Mouse (Mus musculus) liver, adult 2 months (tissue): ENCODE results near the gene Sec11a. TPM values are rescaled to one million over a fixed set of nuclear protein-coding genes. Genes with fewer than 3 reads are reported as not detected.
"Not testable (repeated sequence)": the region's sequence is repeated elsewhere in the genome, so short reads cannot be mapped to it uniquely, and the experiment has no call there.

Experiments
- DNase-seq: peaks from one replicate; pipeline ENCODE4 v3.0.0-alpha.2; 2011; ENCODE audit warnings: low read depth, low spot score; ENCODE audit errors: extremely low read depth
- H3K27ac ChIP-seq: fragments of 200-500 bp; replicated peaks from 2 replicates; pipeline ENCODE4 v1.5.1; 2012; ENCODE audit warnings: low read depth, mild to moderate bottlenecking, control low read depth, inconsistent platforms, low read length; ENCODE audit not compliant: insufficient read depth
- H3K27me3 ChIP-seq: fragments of 200-500 bp; 2 replicates; pipeline ENCODE4 v1.6.1; 2012; ENCODE audit warnings: mild to moderate bottlenecking, moderate library complexity, low read length, inconsistent platforms; ENCODE audit not compliant: control insufficient read depth, insufficient read depth
- H3K36me3 ChIP-seq: fragments of 200-500 bp; 2 replicates; pipeline ENCODE4 v1.6.1; 2012; ENCODE audit warnings: low read length, inconsistent platforms; ENCODE audit not compliant: control insufficient read depth, insufficient read depth
- H3K4me1 ChIP-seq: fragments of 200-500 bp; 2 replicates; pipeline ENCODE4 v1.6.1; 2011; ENCODE audit warnings: low read length; ENCODE audit not compliant: control insufficient read depth, insufficient read depth
- H3K4me3 ChIP-seq: fragments of 200-500 bp; 2 replicates; pipeline ENCODE4 v1.5.1; 2011; ENCODE audit warnings: low read depth, mild to moderate bottlenecking, control low read depth, low read length, moderate library complexity; ENCODE audit not compliant: insufficient read depth
- H3K79me2 ChIP-seq: fragments of 200-500 bp; 2 replicates; pipeline ENCODE4 v1.6.1; 2012; ENCODE audit warnings: inconsistent platforms, mild to moderate bottlenecking, low read length, moderate library complexity; ENCODE audit not compliant: control insufficient read depth, insufficient read depth
- H3K9ac ChIP-seq: fragments of 200-500 bp; 2 replicates; pipeline ENCODE4 v1.6.1; 2012; ENCODE audit warnings: low read depth, mild to moderate bottlenecking, control low read depth, inconsistent platforms, low read length
- CTCF ChIP-seq: fragments of 200-500 bp; IDR thresholded peaks from 2 replicates; pipeline ENCODE4 v1.5.1; 2011; ENCODE audit warnings: low read depth, low read length, control low read depth
- POLR2A ChIP-seq: fragments of 200-500 bp; IDR thresholded peaks from 2 replicates; pipeline ENCODE4 v1.6.1; 2011; ENCODE audit warnings: low read length, control low read depth; ENCODE audit not compliant: insufficient read depth; ENCODE audit errors: extremely low read depth
- WGBS: fragments of 180-500 bp; shearing (Covaris S2); methylation state at CpG from one replicate; pipeline ENCODE4 v1.1.7; 2018; 5-methylcytosine and 5-hydroxymethylcytosine counted together
- polyA plus RNA-seq: library from polyadenylated mRNA; depleted of rRNA; stranded (reverse); fragments of >200 nt; gene quantifications from 2 replicates; pipeline ENCODE4 v1.2.3, GENCODE M21; 2012
- total RNA-seq: library from RNA; depleted of rRNA; stranded (reverse); fragments of >200 nt; gene quantifications from 2 replicates; pipeline ENCODE4 v1.2.3, GENCODE M21; 2014

Sec11a gene
- total and polyA plus RNA-seq, 2 experiments = 64.6 to 103 TPM

- no peak overlapping the region for H3K9ac ChIP-seq
- H3K27me3 ChIP-seq = no peaks in the 10 kb centered on the region
- H3K4me1 ChIP-seq = peaks cover 13% of the 10 kb centered on the region
- H3K4me3 ChIP-seq = no peak overlapping the region
- no peak overlapping the region for H3K27ac ChIP-seq
- H3K36me3 ChIP-seq = no peaks in the 10 kb centered on the region
- no peaks in the 10 kb centered on the region for H3K79me2 ChIP-seq
- no peak for TF ChIP-seq CTCF
- no peak for TF ChIP-seq POLR2A
- WGBS = 93% methylated on average over 2 of the region's 2 CpGs
- DNase-seq = no peak
Measured at GRCm38 (mm10) chr7:80954251-80954650, 6.7 kb upstream of the Sec11a start.

DNA sequence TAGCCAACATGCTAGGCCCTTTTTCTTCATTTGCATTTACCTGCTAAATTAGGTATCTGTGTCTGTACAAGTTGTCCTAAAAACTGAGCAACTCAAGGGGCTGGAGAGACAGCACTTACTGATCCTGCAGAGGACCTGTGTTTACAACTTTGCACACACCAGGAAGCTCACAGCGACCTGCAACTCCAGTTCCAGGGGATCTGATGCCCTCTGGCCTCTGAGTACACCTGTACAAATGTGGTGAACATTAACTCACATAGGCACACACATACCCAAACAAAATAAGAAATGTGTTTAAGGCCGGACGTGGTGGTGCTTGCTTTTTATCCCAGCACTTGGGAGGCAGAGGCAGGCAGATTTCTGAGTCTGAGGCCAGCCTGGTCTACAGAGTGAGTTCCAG is 4.6 kb upstream of the Sec11a start:
- no peak overlapping the region; the same call in 1 of the 2 replicates for H3K4me3 ChIP-seq
- peak overlapping the region; percentile 49 for H3K27ac ChIP-seq
- H3K79me2 ChIP-seq = peaks cover 4% of the 10 kb centered on the region; the same call in 1 of the 2 replicates
- TF ChIP-seq POLR2A (no peak), CTCF (no peak)
- 28% methylated on average over 3 of the region's 3 CpGs for WGBS
- peaks cover 13% of the 10 kb centered on the region for H3K4me1 ChIP-seq
- H3K9ac ChIP-seq = no peak overlapping the region
- no peaks in the 10 kb centered on the region for H3K27me3 ChIP-seq
- H3K36me3 ChIP-seq = no peaks in the 10 kb centered on the region
- DNase-seq = peak; percentile 93

GRCm38 (mm10) chr7:80951461-80951860 is 3.9 kb upstream of the Sec11a start:
- Histone ChIP-seq H3K36me3 (no peaks in the 10 kb centered on the region), H3K27me3 (no peaks in the 10 kb centered on the region), H3K27ac (peak overlapping the region; percentile 92), H3K4me3 (no peak overlapping the region), H3K9ac (no peak overlapping the region; the same call in 1 of the 2 replicates), H3K79me2 (peaks cover 9% of the 10 kb centered on the region; the same call in 1 of the 2 replicates), H3K4me1 (peaks cover 13% of the 10 kb centered on the region)
- WGBS = 21% methylated on average over 4 of the region's 4 CpGs
- peak; percentile 93 for DNase-seq
- TF ChIP-seq CTCF (no peak), POLR2A (no peak)

DNA sequence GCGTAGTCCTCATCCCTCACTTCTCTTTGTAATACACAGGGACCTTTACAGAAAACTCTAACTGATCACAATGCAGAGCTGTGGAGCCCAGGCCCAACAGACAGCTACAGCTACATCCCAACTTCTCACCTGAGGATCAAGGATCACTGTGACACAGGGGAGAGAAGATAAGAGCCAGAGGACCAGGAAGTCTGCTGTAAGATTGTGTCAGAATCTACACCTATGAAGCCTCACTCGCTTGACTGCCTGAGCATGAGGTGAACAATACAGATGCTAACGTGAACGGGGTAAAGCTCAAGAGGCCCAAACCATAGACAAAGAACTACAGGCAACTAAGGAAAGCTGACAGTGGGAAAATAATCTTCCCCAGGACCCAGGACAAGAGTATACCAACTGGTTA is 7.8 kb downstream of the Sec11a start:
- Histone ChIP-seq H3K9ac (no peak overlapping the region), H3K27me3 (no peaks in the 10 kb centered on the region), H3K4me3 (no peak overlapping the region), H3K79me2 (peaks cover 51% of the 10 kb centered on the region; the same call in 1 of the 2 replicates), H3K4me1 (peaks cover 9% of the 10 kb centered on the region), H3K36me3 (peaks cover 2% of the 10 kb centered on the region), H3K27ac (no peak overlapping the region)
- TF ChIP-seq POLR2A (no peak), CTCF (no peak)
- peak; percentile 24 for DNase-seq
- WGBS = 93% methylated on average over 4 of the region's 4 CpGs

DNA sequence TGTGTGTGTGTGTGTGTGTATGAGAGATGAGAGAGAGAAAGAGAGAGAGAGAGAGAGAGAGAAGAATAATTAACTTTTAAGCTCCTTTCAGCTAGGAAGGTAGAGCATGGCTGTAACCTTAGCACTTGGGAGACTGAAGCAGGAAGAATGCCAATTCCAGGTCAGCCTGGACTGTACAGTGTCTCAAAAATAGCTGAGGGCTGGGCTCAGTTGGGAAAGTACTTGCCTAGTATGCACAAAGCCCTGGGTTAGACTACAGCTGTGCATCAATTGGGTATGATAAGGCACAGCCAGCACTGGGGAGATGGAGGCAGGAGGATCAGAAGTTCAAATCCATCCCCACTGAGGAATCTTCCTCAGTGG is 10.3 kb downstream of the Sec11a start:
- not testable (repeated sequence) for H3K4me3 ChIP-seq, H3K27me3 ChIP-seq, DNase-seq, H3K9ac ChIP-seq, H3K4me1 ChIP-seq, H3K27ac ChIP-seq
- peaks cover 40% of the 10 kb centered on the region; the same call in 1 of the 2 replicates for H3K79me2 ChIP-seq
- H3K36me3 ChIP-seq = peaks cover 20% of the 10 kb centered on the region

- H3K9ac ChIP-seq, H3K27me3 ChIP-seq, H3K4me1 ChIP-seq, H3K27ac ChIP-seq, H3K4me3 ChIP-seq: not testable (repeated sequence)
- H3K79me2 ChIP-seq = peaks cover 41% of the 10 kb centered on the region; the same call in 1 of the 2 replicates
- peak; percentile 18 for DNase-seq
- 48% methylated on average over 7 of the region's 7 CpGs for WGBS
- H3K36me3 ChIP-seq = peaks cover 20% of the 10 kb centered on the region
Measured at GRCm38 (mm10) chr7:80936617-80937303, 10.8 kb downstream of the Sec11a start.
